Mouse (Mus musculus): ENCODE results near the gene Tmem163. TPM values are rescaled to one million over a fixed set of nuclear protein-coding genes. Genes with fewer than 3 reads are reported as not detected.

Tmem163 gene
- total and polyA plus RNA-seq, 3 experiments, result not detected

DNA sequence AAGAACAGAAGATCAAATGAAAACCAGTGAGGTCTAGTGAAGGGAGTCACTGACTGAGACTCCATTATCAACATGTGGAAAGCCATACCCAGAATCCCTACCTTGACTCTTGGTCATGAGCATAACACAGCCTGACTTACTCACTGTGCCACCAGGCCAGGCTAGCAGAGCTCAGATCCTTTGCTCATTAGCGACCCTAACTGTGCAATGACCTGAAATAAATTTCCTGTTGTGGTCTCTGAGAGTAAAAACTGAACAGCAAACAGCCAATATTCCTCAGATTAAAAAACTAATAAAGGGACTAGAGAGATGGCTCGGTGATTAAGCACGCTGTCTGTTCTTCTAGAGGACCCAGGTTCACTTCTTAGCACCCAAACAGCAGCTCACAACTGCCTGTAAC, 106.2 kb downstream of the Tmem163 start (continued):
- no peak for TF ChIP-seq NRF1 (IDR thresholded peaks at IDR 0.05; ENCODE audit: insufficient read depth, low read depth, low read length, poor library complexity, severe bottlenecking)

GRCm38 (mm10) chr1:127568641-127569040, 110.7 kb downstream of the Tmem163 start:
- Histone ChIP-seq H3K27ac (ENCODE audit: control insufficient read depth, low read depth, low read length) (no peak overlapping the region), H3K27me3 (ENCODE audit: control insufficient read depth in 1 of 2, insufficient read depth in 2 of 2, low read length in 2 of 2) (no peaks in the 10 kb centered on the region), H3K4me3 (ENCODE audit: control insufficient read depth in 1 of 2, insufficient read depth in 1 of 2, low read depth in 2 of 2, low read length in 2 of 2) (no peak overlapping the region), H3K79me2 (ENCODE audit: control insufficient read depth, insufficient read depth, low read length, poor library complexity) (no peaks in the 10 kb centered on the region), H3K9me3 (replicated peaks; ENCODE audit: insufficient read depth, low read length) (no peaks in the 10 kb centered on the region), H3K36me3 (ENCODE audit: control insufficient read depth in 1 of 2, insufficient read depth in 2 of 2, low read length in 2 of 2) (no peaks in the 10 kb centered on the region), H3K4me1 (ENCODE audit: control insufficient read depth in 1 of 2, insufficient read depth in 2 of 2, low read length in 2 of 2) (no peaks in the 10 kb centered on the region), H3K9ac (ENCODE audit: control insufficient read depth, low read depth, low read length, poor library complexity, severe bottlenecking) (no peak overlapping the region)
- no peak for DNase-seq (ENCODE audit: low read depth, low spot score)
- TF ChIP-seq USF1 (IDR thresholded peaks at IDR 0.05; ENCODE audit: low read depth, low read length), result no peak
- no peak for TF ChIP-seq RCOR1 (IDR thresholded peaks at IDR 0.05; ENCODE audit: low read depth, low read length)
- no peak for TF ChIP-seq POLR2A (IDR thresholded peaks at IDR 0.05; ENCODE audit: control insufficient read depth in 1 of 2, insufficient read depth in 1 of 2, low read depth in 1 of 2, low read length in 2 of 2, poor library complexity in 1 of 2)
- no peak for TF ChIP-seq TCF12 (IDR thresholded peaks at IDR 0.05; ENCODE audit: low read depth, low read length)
- TF ChIP-seq UBTF (IDR thresholded peaks at IDR 0.05; ENCODE audit: borderline replicate concordance, insufficient read depth, low read depth, low read length), result no peak
- TF ChIP-seq KAT2A (conservative IDR thresholded peaks at IDR 0.05; ENCODE audit: low read depth, low read length), result no peak
- TF ChIP-seq MYC (IDR thresholded peaks at IDR 0.05; ENCODE audit: low read depth, low read length), result no peak
- no peak for TF ChIP-seq GABPA (IDR thresholded peaks at IDR 0.05; ENCODE audit: low read depth, low read length)

DNA sequence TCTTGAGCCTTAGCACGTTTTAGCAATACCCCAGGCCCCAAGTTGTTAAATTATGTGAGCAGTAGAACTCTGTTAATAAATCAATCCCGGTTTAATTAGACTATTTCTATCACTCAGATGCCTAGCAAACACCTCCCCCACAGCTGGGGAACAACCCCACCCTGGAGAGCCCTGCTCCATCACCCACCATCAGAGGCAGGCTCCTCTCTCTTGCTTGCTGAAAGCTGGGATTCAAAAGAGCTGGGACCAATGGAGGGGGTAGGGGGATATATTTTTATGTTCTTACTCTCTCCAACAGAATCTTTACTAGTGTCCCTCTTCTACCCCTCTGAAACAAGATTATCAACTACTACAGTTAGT, 122.9 kb downstream of the Tmem163 start:
- no peaks in the 10 kb centered on the region for H3K9me3 ChIP-seq (replicated peaks; ENCODE audit: insufficient read depth, low read length)
- no peak overlapping the region for H3K9ac ChIP-seq (ENCODE audit: control insufficient read depth, low read depth, low read length, poor library complexity, severe bottlenecking)
- H3K27ac ChIP-seq (ENCODE audit: control insufficient read depth, low read depth, low read length), result no peak overlapping the region
- H3K4me3 ChIP-seq (ENCODE audit: control insufficient read depth in 1 of 2, insufficient read depth in 1 of 2, low read depth in 2 of 2, low read length in 2 of 2), result no peak overlapping the region
- no peak for DNase-seq (ENCODE audit: low read depth, low spot score)
- H3K27me3 ChIP-seq (ENCODE audit: control insufficient read depth in 1 of 2, insufficient read depth in 2 of 2, low read length in 2 of 2), result peaks cover 0 to 1% of the 10 kb centered on the region in 2 experiments; a peak in 1 of 4 replicates
- no peaks in the 10 kb centered on the region for H3K79me2 ChIP-seq (ENCODE audit: control insufficient read depth, insufficient read depth, low read length, poor library complexity)
- H3K4me1 ChIP-seq (ENCODE audit: control insufficient read depth in 1 of 2, insufficient read depth in 2 of 2, low read length in 2 of 2), result no peaks in the 10 kb centered on the region
- TF ChIP-seq ZC3H11A (IDR thresholded peaks at IDR 0.05; ENCODE audit: low read depth, low read length) (no peak), GABPA (IDR thresholded peaks at IDR 0.05; ENCODE audit: low read depth, low read length) (no peak), SMC3 (IDR thresholded peaks at IDR 0.05; ENCODE audit: low read depth, low read length) (no peak), RAD21 (IDR thresholded peaks at IDR 0.05; ENCODE audit: low read depth, low read length) (no peak), ZNF384 (IDR thresholded peaks at IDR 0.05; ENCODE audit: low read depth, low read length) (no peak), MYB (IDR thresholded peaks at IDR 0.05; ENCODE audit: low read depth, low read length) (no peak), POLR2AphosphoS2 (IDR thresholded peaks at IDR 0.05; ENCODE audit: low read length) (no peak)
- no peaks in the 10 kb centered on the region for H3K36me3 ChIP-seq (ENCODE audit: control insufficient read depth in 1 of 2, insufficient read depth in 2 of 2, low read length in 2 of 2)
